Mouse (Mus musculus) intestine, postnatal 0 days (tissue): ENCODE measurements around the gene Kcne4. TPM values are rescaled to one million over a fixed set of nuclear protein-coding genes. Genes with fewer than 3 reads are reported as not detected.

ENCODE experiments used
- ATAC-seq: fragments of 200-750 bp; cut with Nextera tagmentation; 2 replicates; pipeline ENCODE4 v1.8.0; 2017; ENCODE audit warnings: mild to moderate bottlenecking, moderate TSS enrichment, moderate library complexity
- H3K27ac ChIP-seq: fragments of 300-500 bp; sonication (generic); 2 replicates; pipeline ENCODE4 v1.5.1; 2014; ENCODE audit warnings: mild to moderate bottlenecking, low read depth, low read length, moderate library complexity
- H3K27me3 ChIP-seq: fragments of 300-500 bp; sonication (generic); replicated peaks from 2 replicates; pipeline ENCODE4 v1.6.1; 2014; ENCODE audit warnings: low read length, mixed read lengths; ENCODE audit not compliant: control insufficient read depth, insufficient read depth
- H3K36me3 ChIP-seq: fragments of 300-500 bp; sonication (generic); 2 replicates; pipeline ENCODE4 v1.6.1; 2014; ENCODE audit warnings: mild to moderate bottlenecking, moderate library complexity; ENCODE audit not compliant: control insufficient read depth, insufficient read depth
- H3K4me1 ChIP-seq: fragments of 300-500 bp; sonication (generic); replicated peaks from 2 replicates; pipeline ENCODE4 v1.6.1; 2014; ENCODE audit warnings: antibody characterized with exemption, low read length, mixed read lengths; ENCODE audit not compliant: control insufficient read depth, insufficient read depth
- H3K4me2 ChIP-seq: fragments of 300-500 bp; sonication (generic); replicated peaks from 2 replicates; pipeline ENCODE4 v1.6.1; 2014; ENCODE audit warnings: low read depth, mild to moderate bottlenecking, moderate library complexity
- H3K4me3 ChIP-seq: fragments of 300-500 bp; sonication (generic); 2 replicates; pipeline ENCODE4 v1.5.1; 2014; ENCODE audit warnings: low read depth, low read length
- H3K9ac ChIP-seq: fragments of 300-500 bp; sonication (generic); 2 replicates; pipeline ENCODE4 v1.6.1; 2014; ENCODE audit warnings: mild to moderate bottlenecking, low read depth, low read length
- H3K9me3 ChIP-seq: fragments of 300-500 bp; sonication (generic); 2 replicates; pipeline ENCODE4 v1.6.1; 2016; ENCODE audit warnings: mixed run types; ENCODE audit not compliant: control insufficient read depth
- CTCF ChIP-seq: sonication (generic); IDR thresholded peaks from 2 replicates; pipeline ENCODE4 v1.5.1; 2016; ENCODE audit warnings: low read depth, mild to moderate bottlenecking, control low read depth, antibody characterized with exemption, moderate library complexity
- WGBS: fragments of 180-500 bp; shearing (Covaris S2); extraction: QIAGEN DNeasy Blood & Tissue Kit; methylation state at CpG from one replicate; pipeline ENCODE4 v1.1.7; 2014; 5-methylcytosine and 5-hydroxymethylcytosine counted together
- polyA plus RNA-seq: library from polyadenylated mRNA; unstranded; fragments of >200 nt; fragmentation: Nextera tagmentation; extraction: Ambion mirVana; gene quantifications from 2 replicates; pipeline ENCODE4 v1.2.1, GENCODE M21; 2015

Gene Kcne4
- polyA plus RNA-seq, 1 experiment from 2014 or later: 5.6 TPM

GRCm38 (mm10) chr1:78852408-78853093 is 36.0 kb downstream of the Kcne4 start:
- no peaks in the 10 kb centered on the region for H3K9me3 ChIP-seq
- H3K4me3 ChIP-seq: no peak overlapping the region
- 70% methylated on average over 17 of the region's 17 CpGs for WGBS
- no peak overlapping the region for H3K27ac ChIP-seq
- no peaks in the 10 kb centered on the region for H3K27me3 ChIP-seq
- H3K36me3 ChIP-seq: no peaks in the 10 kb centered on the region
- TF ChIP-seq CTCF: no peak
- no peak overlapping the region for H3K4me2 ChIP-seq
- no peaks in the 10 kb centered on the region for H3K4me1 ChIP-seq
- no peak overlapping the region for H3K9ac ChIP-seq
- ATAC-seq: no peak

- no peaks in the 10 kb centered on the region for H3K4me1 ChIP-seq
- no peaks in the 10 kb centered on the region for H3K27me3 ChIP-seq
- H3K9me3 ChIP-seq: no peaks in the 10 kb centered on the region
- 93% methylated on average over 3 of the region's 3 CpGs for WGBS
- no peak for ATAC-seq
- no peaks in the 10 kb centered on the region for H3K36me3 ChIP-seq
- H3K9ac ChIP-seq: no peak overlapping the region
- H3K4me3 ChIP-seq: no peak overlapping the region
- TF ChIP-seq CTCF: no peak
- H3K27ac ChIP-seq: no peak overlapping the region
- no peak overlapping the region for H3K4me2 ChIP-seq
Measured at GRCm38 (mm10) chr1:78853094-78853445, 36.5 kb downstream of the Kcne4 start.

GRCm38 (mm10) chr1:78854306-78854705 is 37.7 kb downstream of the Kcne4 start:
- no peak overlapping the region for H3K27ac ChIP-seq
- H3K9ac ChIP-seq: no peak overlapping the region
- H3K4me3 ChIP-seq: no peak overlapping the region
- TF ChIP-seq CTCF: no peak
- no peak overlapping the region for H3K4me2 ChIP-seq
- H3K36me3 ChIP-seq: no peaks in the 10 kb centered on the region
- WGBS: 23% methylated on average over 1 of the region's 1 CpGs
- no peaks in the 10 kb centered on the region for H3K27me3 ChIP-seq
- no peaks in the 10 kb centered on the region for H3K4me1 ChIP-seq
- no peak for ATAC-seq
- H3K9me3 ChIP-seq: no peaks in the 10 kb centered on the region

DNA sequence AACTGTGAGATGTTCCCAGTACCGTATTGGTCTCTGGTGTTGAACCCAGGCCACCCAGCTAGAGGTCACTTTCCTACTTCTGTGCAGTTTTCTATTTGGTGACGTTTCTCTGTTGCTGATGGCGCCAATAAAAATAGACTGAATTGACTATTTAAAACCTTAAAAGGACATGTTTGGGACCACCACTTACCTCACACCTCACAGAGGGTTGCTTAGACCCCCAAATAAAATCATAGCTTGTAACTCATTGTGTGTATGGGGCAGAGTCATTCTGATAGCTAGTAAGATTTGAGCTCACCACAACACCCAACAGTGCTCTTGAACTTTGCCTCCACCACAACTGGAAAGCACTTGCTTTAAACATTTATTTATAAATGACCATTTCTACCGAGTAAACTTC is 43.0 kb downstream of the Kcne4 start:
- WGBS: 73% methylated on average over 4 of the region's 4 CpGs
- no peak for TF ChIP-seq CTCF
- Histone ChIP-seq H3K27ac (no peak overlapping the region), H3K27me3 (no peaks in the 10 kb centered on the region), H3K9me3 (no peaks in the 10 kb centered on the region), H3K4me2 (no peak overlapping the region), H3K36me3 (no peaks in the 10 kb centered on the region), H3K9ac (no peak overlapping the region), H3K4me1 (no peaks in the 10 kb centered on the region), H3K4me3 (no peak overlapping the region)
- no peak for ATAC-seq

DNA sequence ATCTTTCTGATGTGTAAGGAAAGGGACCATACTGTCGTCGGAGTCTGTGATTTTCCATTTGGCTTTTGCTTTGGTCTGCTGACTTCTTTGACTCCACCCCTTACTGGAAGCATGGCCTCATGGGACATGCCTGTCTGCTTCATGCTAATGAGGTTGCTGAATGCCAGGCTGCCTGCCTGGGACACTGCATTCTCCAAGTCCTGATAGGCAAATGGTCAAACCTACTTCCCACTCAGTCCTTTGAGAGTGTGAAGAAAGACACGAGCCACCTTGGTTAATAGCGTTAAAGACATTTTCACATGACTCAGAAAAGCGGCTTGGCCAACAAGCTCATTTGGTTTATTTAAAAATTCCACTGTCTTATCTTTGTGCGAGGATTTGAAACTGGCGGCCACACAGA is 43.5 kb downstream of the Kcne4 start:
- H3K36me3 ChIP-seq: no peaks in the 10 kb centered on the region
- TF ChIP-seq CTCF: no peak
- no peaks in the 10 kb centered on the region for H3K4me1 ChIP-seq
- no peak for ATAC-seq
- H3K9me3 ChIP-seq: no peaks in the 10 kb centered on the region
- H3K4me3 ChIP-seq: no peak overlapping the region
- H3K27me3 ChIP-seq: no peaks in the 10 kb centered on the region
- 75% methylated on average over 7 of the region's 7 CpGs for WGBS
- H3K27ac ChIP-seq: no peak overlapping the region
- no peak overlapping the region for H3K4me2 ChIP-seq
- H3K9ac ChIP-seq: no peak overlapping the region

DNA sequence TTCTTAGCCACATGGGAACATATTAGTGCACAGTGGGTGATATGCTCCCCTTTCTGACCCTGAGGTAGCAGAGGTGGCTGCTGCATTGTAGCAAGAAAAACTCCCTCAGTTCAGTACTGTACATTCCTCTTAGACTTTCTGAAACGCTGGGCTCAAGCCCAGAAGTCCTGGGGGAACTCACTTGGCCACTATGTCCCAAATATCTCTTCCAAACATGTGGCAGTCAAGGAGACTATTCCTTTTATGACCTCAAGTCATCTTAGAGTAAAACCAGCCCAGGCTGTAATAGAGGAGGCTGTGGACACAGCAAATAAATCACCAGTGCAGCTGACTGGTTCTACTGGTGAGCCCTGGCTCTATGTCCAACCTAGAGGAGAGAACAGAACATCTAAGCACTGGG is 45.7 kb downstream of the Kcne4 start:
- H3K4me3 ChIP-seq: no peak overlapping the region

DNA sequence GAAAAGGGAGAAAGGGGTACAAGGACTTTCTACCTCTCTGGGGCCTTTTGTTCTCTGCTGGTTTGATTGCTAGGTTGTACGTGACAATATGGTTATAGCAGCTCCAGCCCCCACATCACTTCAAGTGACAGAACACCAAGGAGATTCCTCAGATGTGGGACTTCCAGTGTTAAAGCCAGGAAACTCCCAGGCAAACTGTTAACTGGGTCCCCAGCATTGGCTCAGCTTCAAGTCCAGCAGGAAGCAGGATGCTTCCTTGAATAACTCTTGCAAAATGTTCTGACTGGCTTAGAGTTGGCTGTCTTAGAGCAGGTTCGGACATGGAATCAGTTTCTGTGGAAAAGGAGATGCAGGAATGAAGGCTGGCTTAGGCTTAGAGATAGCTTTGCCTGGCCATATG is 47.3 kb downstream of the Kcne4 start:
- no peak overlapping the region for H3K4me2 ChIP-seq
- H3K4me1 ChIP-seq: no peaks in the 10 kb centered on the region
- no peak overlapping the region for H3K27ac ChIP-seq
- TF ChIP-seq CTCF: no peak
- no peak overlapping the region for H3K9ac ChIP-seq
- WGBS: 75% methylated on average over 2 of the region's 2 CpGs
- H3K4me3 ChIP-seq: no peak overlapping the region
- no peaks in the 10 kb centered on the region for H3K27me3 ChIP-seq
- no peaks in the 10 kb centered on the region for H3K36me3 ChIP-seq
- ATAC-seq: no peak
- H3K9me3 ChIP-seq: no peaks in the 10 kb centered on the region

More for the DNA sequence above, 45.7 kb downstream of the Kcne4 start:
- Histone ChIP-seq H3K27ac (no peak overlapping the region), H3K36me3 (no peaks in the 10 kb centered on the region), H3K4me2 (no peak overlapping the region), H3K4me1 (no peaks in the 10 kb centered on the region), H3K9me3 (no peaks in the 10 kb centered on the region), H3K9ac (no peak overlapping the region), H3K27me3 (no peaks in the 10 kb centered on the region)
- WGBS: 85% methylated on average over 1 of the region's 1 CpGs
- no peak for TF ChIP-seq CTCF
- no peak for ATAC-seq
